Mouse (Mus musculus) limb, embryonic 15.5 days (tissue): Measurements from ENCODE around the gene Pofut1. TPM values are rescaled to one million over a fixed set of nuclear protein-coding genes. Genes with fewer than 3 reads are reported as not detected.

Source experiments
- polyA plus RNA-seq: library from polyadenylated mRNA; unstranded; fragments of >200 nt; fragmentation: Nextera tagmentation; extraction: Ambion mirVana; gene quantifications from 2 replicates; pipeline ENCODE4 v1.2.1, GENCODE M21; 2015

The Pofut1 gene
- polyA plus RNA-seq, 1 experiment from 2014 or later: 8.5 TPM

Other genes with a start within 250 kb of the Pofut1 start
- 144 and 152 TPM in 2 replicates for gene Pdrg1, start 226.1 kb upstream of the Pofut1 start, polyA plus RNA-seq
- gene Xkr7, start 209.7 kb upstream of the Pofut1 start, polyA plus RNA-seq: not detected in 2 replicates
- gene Ccm2l, start 175.6 kb upstream of the Pofut1 start, polyA plus RNA-seq: 1.8 and 2.3 TPM in 2 replicates
- 10.6 and 14.5 TPM in 2 replicates for gene Hck, start 133.1 kb upstream of the Pofut1 start, polyA plus RNA-seq
- gene Tm9sf4, start 80.2 kb upstream of the Pofut1 start, polyA plus RNA-seq: 92.6 and 101 TPM in 2 replicates
- gene Tspyl3, start 16.1 kb upstream of the Pofut1 start, polyA plus RNA-seq: 14.5 and 14.7 TPM in 2 replicates
- 14.8 and 14.9 TPM in 2 replicates for gene Plagl2, start 107 bp upstream of the Pofut1 start, polyA plus RNA-seq
- gene Kif3b, start 49.9 kb downstream of the Pofut1 start, polyA plus RNA-seq: 4.8 and 6.7 TPM in 2 replicates
- 9.6 and 10.5 TPM in 2 replicates for gene Asxl1, start 104.3 kb downstream of the Pofut1 start, polyA plus RNA-seq